Mouse (Mus musculus) neural tube, embryonic 13.5 days (tissue): Measurements from ENCODE around the gene Pacrg. TPM values are rescaled to one million over a fixed set of nuclear protein-coding genes. Genes with fewer than 3 reads are reported as not detected.

Source experiments
- ATAC-seq: fragments of 200-750 bp; cut with Nextera tagmentation; 2 replicates; pipeline ENCODE4 v1.8.0; 2017; ENCODE audit warnings: low read depth, mild to moderate bottlenecking, moderate TSS enrichment, moderate library complexity
- H3K27ac ChIP-seq: fragments of 300-500 bp; sonication (generic); replicated peaks from 2 replicates; pipeline ENCODE4 v1.5.1; 2015; ENCODE audit warnings: moderate library complexity, mild to moderate bottlenecking, inconsistent platforms
- H3K27me3 ChIP-seq: fragments of 300-500 bp; sonication (generic); 2 replicates; pipeline ENCODE4 v1.6.1; 2015; ENCODE audit warnings: mild to moderate bottlenecking, inconsistent platforms
- H3K36me3 ChIP-seq: fragments of 300-500 bp; sonication (generic); 2 replicates; pipeline ENCODE4 v1.6.1; 2015; ENCODE audit warnings: mild to moderate bottlenecking, inconsistent platforms
- H3K4me1 ChIP-seq: fragments of 300-500 bp; sonication (generic); replicated peaks from 2 replicates; pipeline ENCODE4 v1.6.1; 2015; ENCODE audit warnings: inconsistent platforms
- H3K4me2 ChIP-seq: fragments of 300-500 bp; sonication (generic); 2 replicates; pipeline ENCODE4 v1.6.1; 2015; ENCODE audit warnings: inconsistent platforms, mild to moderate bottlenecking, moderate library complexity
- H3K4me3 ChIP-seq: fragments of 300-500 bp; sonication (generic); 2 replicates; pipeline ENCODE4 v1.5.1; 2015; ENCODE audit warnings: mild to moderate bottlenecking, inconsistent platforms
- H3K9ac ChIP-seq: fragments of 300-500 bp; sonication (generic); 2 replicates; pipeline ENCODE4 v1.6.1; 2015; ENCODE audit warnings: moderate library complexity, mild to moderate bottlenecking, inconsistent platforms
- H3K9me3 ChIP-seq: fragments of 300-500 bp; sonication (generic); 2 replicates; pipeline ENCODE4 v1.6.1; 2016; ENCODE audit warnings: inconsistent platforms
- WGBS: fragments of 180-500 bp; shearing (Covaris S2); methylation state at CpG from one replicate; pipeline ENCODE4 v1.1.7; 2015; 5-methylcytosine and 5-hydroxymethylcytosine counted together
- polyA plus RNA-seq: library from polyadenylated mRNA; unstranded; fragments of >200 nt; fragmentation: Nextera tagmentation; extraction: Ambion mirVana; gene quantifications from 2 replicates; pipeline ENCODE4 v1.2.1, GENCODE M21; 2015

Gene Pacrg
- polyA plus RNA-seq, 1 experiment from 2014 or later: 14.2 TPM

DNA sequence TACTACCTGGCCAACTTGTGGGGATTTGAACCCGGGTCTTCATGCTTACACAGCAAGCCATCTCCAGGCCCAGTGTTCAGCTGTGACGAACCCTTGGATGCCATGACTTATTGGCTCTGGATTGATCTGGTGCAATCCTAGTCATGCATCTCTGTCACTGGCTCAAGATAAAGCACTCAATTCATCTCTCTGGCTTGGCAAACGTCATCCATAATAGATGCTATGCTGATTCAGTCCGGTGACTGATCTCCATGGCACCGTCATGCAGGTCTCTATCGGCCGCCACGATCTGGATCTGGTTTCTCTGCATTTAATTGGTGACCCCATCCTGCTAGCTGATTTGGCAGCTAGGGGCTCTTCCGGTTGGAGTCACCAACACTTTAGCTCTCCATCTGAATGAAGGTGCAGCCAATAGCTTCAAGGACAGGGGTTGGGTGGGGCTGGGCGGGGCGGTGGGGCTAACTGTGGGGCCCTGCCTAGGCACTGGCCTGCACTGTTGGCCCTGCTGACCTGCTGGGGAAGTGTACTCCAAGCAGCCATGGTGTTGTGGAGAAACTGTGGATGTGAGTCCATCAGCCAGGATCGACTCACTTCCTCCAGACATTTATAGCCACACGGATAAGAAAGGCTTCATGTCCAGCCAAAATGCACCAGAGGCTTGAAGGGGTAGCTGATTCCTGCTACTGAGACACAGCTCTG is 470.0 kb downstream of the Pacrg start:
- H3K4me1 ChIP-seq: peaks cover 13% of the 10 kb centered on the region
- H3K9me3 ChIP-seq: no peaks in the 10 kb centered on the region
- H3K4me2 ChIP-seq: no peak overlapping the region
- no peak overlapping the region for H3K4me3 ChIP-seq
- no peak for ATAC-seq
- no peaks in the 10 kb centered on the region for H3K36me3 ChIP-seq
- WGBS: 86% methylated on average over 13 of the region's 13 CpGs
- H3K27me3 ChIP-seq: no peaks in the 10 kb centered on the region
- no peak overlapping the region for H3K9ac ChIP-seq
- no peak overlapping the region for H3K27ac ChIP-seq

DNA sequence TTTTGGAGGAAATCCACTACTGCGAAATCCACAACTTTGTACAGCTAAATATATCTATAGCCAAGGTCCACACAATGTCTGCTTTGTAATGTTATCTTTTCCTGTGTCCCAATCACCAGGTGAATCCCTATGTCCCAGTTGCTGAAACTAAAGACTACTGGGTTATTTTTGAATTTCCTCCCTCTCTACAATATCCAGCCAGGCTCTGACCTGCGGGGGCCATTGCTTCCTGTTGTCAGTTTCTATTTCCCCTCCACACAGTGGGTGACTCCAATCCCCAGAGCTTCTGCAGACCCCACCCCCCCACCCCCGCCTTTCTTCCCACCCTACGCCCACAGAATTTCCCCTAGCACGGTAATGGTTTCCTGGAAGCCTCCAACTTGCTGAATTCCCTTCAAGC is 473.1 kb downstream of the Pacrg start:
- no peaks in the 10 kb centered on the region for H3K36me3 ChIP-seq
- no peaks in the 10 kb centered on the region for H3K9me3 ChIP-seq
- WGBS: 83% methylated on average over 5 of the region's 5 CpGs
- no peaks in the 10 kb centered on the region for H3K27me3 ChIP-seq
- no peak overlapping the region for H3K4me3 ChIP-seq
- no peak for ATAC-seq
- no peak overlapping the region for H3K27ac ChIP-seq
- H3K9ac ChIP-seq: no peak overlapping the region
- H3K4me1 ChIP-seq: no peaks in the 10 kb centered on the region
- H3K4me2 ChIP-seq: no peak overlapping the region

DNA sequence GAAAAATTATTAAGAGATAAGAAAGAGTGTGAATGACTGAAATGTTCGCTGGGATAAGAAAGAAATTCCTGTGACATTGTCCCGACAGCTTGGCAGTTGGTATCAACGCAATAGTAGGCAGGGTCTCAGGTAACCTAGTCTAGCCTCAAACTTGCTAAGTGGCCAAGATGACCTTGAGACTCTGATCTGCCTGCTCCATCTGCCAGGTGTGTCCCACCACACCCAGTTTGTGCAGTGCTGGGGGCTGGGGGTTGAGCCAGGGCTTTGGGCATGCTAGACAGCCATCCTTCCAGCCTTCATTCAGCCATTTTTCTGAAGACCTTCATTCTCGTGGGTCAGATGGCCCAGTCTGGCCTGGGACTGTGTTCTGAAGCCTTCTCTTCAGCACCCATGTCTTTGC is 473.5 kb downstream of the Pacrg start:
- H3K4me2 ChIP-seq: no peak overlapping the region
- H3K9ac ChIP-seq: no peak overlapping the region
- WGBS: 82% methylated on average over 4 of the region's 4 CpGs
- H3K27ac ChIP-seq: no peak overlapping the region
- ATAC-seq: no peak
- H3K27me3 ChIP-seq: no peaks in the 10 kb centered on the region
- no peaks in the 10 kb centered on the region for H3K4me1 ChIP-seq
- H3K9me3 ChIP-seq: no peaks in the 10 kb centered on the region
- H3K4me3 ChIP-seq: no peak overlapping the region
- no peaks in the 10 kb centered on the region for H3K36me3 ChIP-seq

DNA sequence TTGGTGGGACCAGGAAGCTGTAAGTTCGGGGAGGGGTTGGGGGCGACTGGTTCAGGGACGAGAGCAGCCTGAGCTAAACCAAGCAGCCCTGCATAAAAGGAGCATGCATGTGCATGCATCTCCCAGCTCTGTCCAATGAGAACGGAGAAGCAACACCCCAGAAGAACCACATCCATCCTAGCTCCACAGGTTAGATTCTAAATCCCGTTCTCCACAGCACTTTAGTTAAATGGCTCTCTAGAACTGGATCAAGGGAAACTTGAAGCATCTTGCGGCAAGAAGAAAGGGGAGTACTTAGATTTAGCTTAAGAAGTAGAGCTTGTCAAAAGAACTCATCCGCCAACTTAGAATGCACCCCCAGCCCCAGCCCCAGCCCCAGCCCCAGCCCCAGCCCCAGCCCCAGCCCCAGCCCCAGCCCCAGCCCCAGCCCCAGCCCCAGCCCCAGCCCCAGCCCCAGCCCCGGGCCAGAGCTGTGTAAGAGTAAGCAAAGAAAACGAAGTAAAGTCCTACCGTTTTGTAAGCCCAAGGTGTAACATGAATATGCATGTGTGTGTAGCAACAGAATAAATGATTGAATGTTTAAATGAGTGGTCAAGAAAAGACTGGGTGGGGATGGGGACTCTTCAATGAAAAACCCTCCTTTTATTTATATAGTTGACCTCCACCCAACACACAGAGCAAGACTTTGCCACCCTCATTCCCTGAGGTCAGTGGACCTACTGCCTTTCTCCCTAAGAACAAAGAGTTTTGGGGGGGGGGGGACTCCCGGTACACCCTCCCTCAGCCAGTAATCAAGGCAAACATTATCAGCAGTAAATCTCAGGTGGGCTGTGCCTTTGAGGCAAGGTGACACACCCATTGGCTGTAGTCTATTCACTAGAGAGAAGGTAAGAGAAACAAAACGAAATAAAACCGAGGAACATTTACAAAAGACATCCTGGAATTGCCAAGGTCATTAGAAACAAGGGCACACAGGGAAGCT is 474.3 kb downstream of the Pacrg start:
- no peaks in the 10 kb centered on the region for H3K4me1 ChIP-seq
- no peaks in the 10 kb centered on the region for H3K9me3 ChIP-seq
- no peak overlapping the region for H3K27ac ChIP-seq
- no peaks in the 10 kb centered on the region for H3K27me3 ChIP-seq
- H3K4me3 ChIP-seq: no peak overlapping the region
- no peak overlapping the region for H3K4me2 ChIP-seq
- H3K36me3 ChIP-seq: no peaks in the 10 kb centered on the region
- no peak for ATAC-seq
- WGBS: 74% methylated on average over 13 of the region's 13 CpGs
- H3K9ac ChIP-seq: no peak overlapping the region

DNA sequence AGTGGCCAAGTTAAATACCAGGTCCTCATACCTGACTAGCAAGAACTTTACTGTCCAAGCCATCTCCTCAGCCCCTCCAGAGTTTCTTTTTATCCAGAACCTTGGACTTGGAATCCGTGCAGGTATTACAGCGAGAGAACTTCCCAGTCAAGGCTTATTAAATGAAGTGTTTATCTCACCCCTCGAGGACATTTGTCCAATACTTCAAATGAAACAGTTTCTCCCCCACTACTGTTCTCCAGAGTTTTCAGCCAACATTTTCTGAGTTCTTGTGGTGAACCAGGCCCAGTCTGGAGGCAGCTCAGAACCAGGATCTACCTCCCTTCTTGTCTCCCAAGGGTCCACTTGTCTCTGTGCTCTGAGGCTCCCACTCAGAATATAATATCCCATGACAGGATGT is 477.0 kb downstream of the Pacrg start:
- Histone ChIP-seq H3K4me2 (no peak overlapping the region), H3K27ac (no peak overlapping the region), H3K4me3 (no peak overlapping the region), H3K27me3 (no peaks in the 10 kb centered on the region), H3K9ac (no peak overlapping the region), H3K36me3 (no peaks in the 10 kb centered on the region), H3K9me3 (no peaks in the 10 kb centered on the region), H3K4me1 (no peaks in the 10 kb centered on the region)
- ATAC-seq: no peak
- 93% methylated on average over 3 of the region's 3 CpGs for WGBS

- no peak for ATAC-seq
- no peaks in the 10 kb centered on the region for H3K9me3 ChIP-seq
- no peak overlapping the region for H3K4me3 ChIP-seq
- H3K27ac ChIP-seq: no peak overlapping the region
- H3K36me3 ChIP-seq: no peaks in the 10 kb centered on the region
- no peak overlapping the region for H3K4me2 ChIP-seq
- 97% methylated on average over 7 of the region's 7 CpGs for WGBS
- no peak overlapping the region for H3K9ac ChIP-seq
- H3K27me3 ChIP-seq: no peaks in the 10 kb centered on the region
- H3K4me1 ChIP-seq: 0 out of 2 replicates have a peak, but pooled peaks cover 3% of the 10 kb centered on the region
Measured at GRCm38 (mm10) chr17:10361882-10362291, 478.2 kb downstream of the Pacrg start.

DNA sequence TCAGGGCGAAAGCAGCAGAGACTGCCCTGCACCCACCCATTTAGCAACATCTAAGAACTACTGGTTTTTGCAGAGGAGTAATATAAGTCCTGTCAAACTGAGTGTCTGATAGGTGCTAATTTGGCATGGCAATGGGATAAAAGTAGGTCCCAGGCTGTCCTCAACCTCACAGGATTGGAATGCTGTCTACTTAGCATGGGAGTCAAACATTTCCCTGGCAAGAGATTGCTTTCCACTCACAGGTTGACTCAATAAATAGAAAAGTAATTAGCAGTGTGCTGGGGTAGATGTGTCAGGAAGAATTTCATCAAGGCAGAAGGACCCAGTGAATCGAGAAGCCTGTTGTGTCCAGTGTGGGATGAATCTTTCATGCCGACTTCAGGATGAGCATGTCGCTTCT is 479.4 kb downstream of the Pacrg start:
- no peak for ATAC-seq
- 84% methylated on average over 4 of the region's 4 CpGs for WGBS

GRCm38 (mm10) chr17:10359466-10359865 is 480.6 kb downstream of the Pacrg start:
- WGBS: 79% methylated on average over 14 of the region's 14 CpGs
- no peaks in the 10 kb centered on the region for H3K27me3 ChIP-seq

More for the DNA sequence above, 479.4 kb downstream of the Pacrg start:
- Histone ChIP-seq H3K27ac (no peak overlapping the region), H3K4me1 (peaks cover 6% of the 10 kb centered on the region; the same call in 1 of the 2 replicates), H3K36me3 (no peaks in the 10 kb centered on the region), H3K27me3 (no peaks in the 10 kb centered on the region), H3K4me2 (no peak overlapping the region), H3K4me3 (no peak overlapping the region), H3K9me3 (no peaks in the 10 kb centered on the region), H3K9ac (no peak overlapping the region)

GRCm38 (mm10) chr17:10357348-10357747 is 482.8 kb downstream of the Pacrg start:
- Histone ChIP-seq H3K27ac (no peak overlapping the region), H3K9me3 (no peaks in the 10 kb centered on the region), H3K36me3 (no peaks in the 10 kb centered on the region), H3K9ac (no peak overlapping the region), H3K4me2 (no peak overlapping the region), H3K27me3 (no peaks in the 10 kb centered on the region), H3K4me3 (no peak overlapping the region), H3K4me1 (peaks cover 9% of the 10 kb centered on the region; the same call in 1 of the 2 replicates)
- no peak for ATAC-seq
- WGBS: 58% methylated on average over 12 of the region's 12 CpGs

More at GRCm38 (mm10) chr17:10359466-10359865, 480.6 kb downstream of the Pacrg start:
- no peaks in the 10 kb centered on the region for H3K36me3 ChIP-seq
- H3K4me2 ChIP-seq: no peak overlapping the region
- no peak for ATAC-seq
- H3K9me3 ChIP-seq: no peaks in the 10 kb centered on the region
- H3K4me3 ChIP-seq: no peak overlapping the region
- no peak overlapping the region for H3K9ac ChIP-seq
- H3K27ac ChIP-seq: no peak overlapping the region
- peaks cover 9% of the 10 kb centered on the region; the same call in 1 of the 2 replicates for H3K4me1 ChIP-seq

DNA sequence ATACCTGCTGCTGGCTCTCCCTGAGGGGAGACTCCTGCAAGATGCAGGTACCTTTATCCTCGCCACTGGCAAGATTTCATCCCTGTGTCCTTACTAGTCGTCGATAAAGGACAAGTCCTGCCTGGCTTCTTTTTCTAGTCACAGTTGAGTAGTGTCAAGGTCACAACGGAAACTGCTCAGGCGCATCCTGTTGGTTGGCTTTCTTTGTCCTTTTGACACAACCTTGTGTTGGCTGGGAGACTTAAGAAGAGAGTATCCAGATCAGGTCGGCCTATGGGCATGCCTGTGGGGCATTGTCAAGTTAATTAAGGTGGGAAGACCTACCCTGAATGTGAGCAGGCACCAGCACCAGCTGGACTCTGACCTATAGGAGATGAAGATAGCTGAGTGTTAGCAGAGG is 483.8 kb downstream of the Pacrg start:
- Histone ChIP-seq H3K4me2 (no peak overlapping the region), H3K4me1 (peaks cover 9% of the 10 kb centered on the region; the same call in 1 of the 2 replicates), H3K36me3 (no peaks in the 10 kb centered on the region), H3K9ac (no peak overlapping the region), H3K9me3 (no peaks in the 10 kb centered on the region), H3K27ac (no peak overlapping the region), H3K27me3 (no peaks in the 10 kb centered on the region), H3K4me3 (no peak overlapping the region)
- 58% methylated on average over 6 of the region's 6 CpGs for WGBS
- no peak for ATAC-seq

GRCm38 (mm10) chr17:10355746-10356145 is 484.4 kb downstream of the Pacrg start:
- Histone ChIP-seq H3K4me2 (no peak overlapping the region), H3K36me3 (no peaks in the 10 kb centered on the region), H3K27ac (no peak overlapping the region), H3K27me3 (no peaks in the 10 kb centered on the region), H3K4me3 (no peak overlapping the region), H3K9ac (no peak overlapping the region), H3K4me1 (peaks cover 9% of the 10 kb centered on the region; the same call in 1 of the 2 replicates), H3K9me3 (no peaks in the 10 kb centered on the region)
- WGBS: 30% methylated on average over 8 of the region's 8 CpGs
- ATAC-seq: no peak
